In the genomic region with DNA sequence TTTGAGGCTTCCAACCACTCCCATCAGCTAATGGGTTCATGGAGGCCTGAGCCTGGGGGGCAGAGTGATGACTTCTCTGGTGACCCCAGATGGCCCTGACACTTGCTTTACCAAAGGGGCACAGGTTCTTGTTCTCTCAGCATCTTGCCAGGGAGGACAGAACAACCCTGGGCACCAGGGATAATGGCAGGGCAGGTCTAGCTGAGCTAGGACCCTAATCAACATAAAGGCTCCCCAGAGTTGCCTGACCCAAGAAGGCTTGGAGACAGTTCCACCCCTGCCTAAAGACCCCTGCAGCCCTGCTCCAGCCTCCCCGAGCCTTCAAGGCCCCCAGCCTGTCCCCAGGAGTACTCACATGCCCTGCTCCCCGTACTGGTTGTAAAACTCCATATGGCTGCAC, we compare ENCODE assay signal across 8 mouse cellular contexts. TPM values are rescaled to one million over a fixed set of nuclear protein-coding genes. Genes with fewer than 3 reads are reported as not detected.
DNase-seq lines count a peak whose midpoint lies in the region; ATAC-seq lines count a peak whose summit lies in the region.

No protein-coding gene starts in this region.

- no peak overlapping the region for H3K9ac ChIP-seq in kidney, embryonic 16.5 days (replicated peaks; ENCODE audit: low read length)
- H3K9ac ChIP-seq in embryonic facial prominence, embryonic 12.5 days, result no peak overlapping the region
- no peak overlapping the region for H3K9ac ChIP-seq in limb, embryonic 11.5 days (ENCODE audit: low read length)
- no peak overlapping the region for H3K9ac ChIP-seq in neural tube, embryonic 14.5 days (replicated peaks; ENCODE audit: low read depth, low read length)

- peak overlapping the region; percentile 98 for H3K4me2 ChIP-seq in kidney, embryonic 16.5 days (replicated peaks; ENCODE audit: low read depth, low read length)
- H3K4me2 ChIP-seq in embryonic facial prominence, embryonic 12.5 days (replicated peaks), result peak overlapping the region; percentile 100
- H3K4me2 ChIP-seq in limb, embryonic 11.5 days (ENCODE audit: low read depth, severe bottlenecking), result peak overlapping the region; percentile 100; the same call in 1 of the 2 replicates
- H3K4me2 ChIP-seq in neural tube, embryonic 14.5 days (ENCODE audit: low read depth, low read length), result peak overlapping the region; percentile 100; the same call in 1 of the 2 replicates

- peaks cover 45% of the 10 kb centered on the region for H3K27me3 ChIP-seq in kidney, embryonic 16.5 days (ENCODE audit: insufficient read depth, low read length)
- H3K27me3 ChIP-seq in embryonic facial prominence, embryonic 12.5 days, result peaks cover 64% of the 10 kb centered on the region
- H3K27me3 ChIP-seq in limb, embryonic 11.5 days (ENCODE audit: control insufficient read depth, insufficient read depth, low read length), result peaks cover 25% of the 10 kb centered on the region
- H3K27me3 ChIP-seq in neural tube, embryonic 14.5 days (ENCODE audit: control insufficient read depth, insufficient read depth, low read length), result peaks cover 22% of the 10 kb centered on the region

- no peaks in the 10 kb centered on the region for H3K36me3 ChIP-seq in kidney, embryonic 16.5 days (ENCODE audit: insufficient read depth, low read length)
- no peaks in the 10 kb centered on the region for H3K36me3 ChIP-seq in embryonic facial prominence, embryonic 12.5 days
- H3K36me3 ChIP-seq in limb, embryonic 11.5 days (ENCODE audit: control insufficient read depth, insufficient read depth, low read length), result no peaks in the 10 kb centered on the region
- H3K36me3 ChIP-seq in neural tube, embryonic 14.5 days (ENCODE audit: control insufficient read depth, insufficient read depth, low read length), result no peaks in the 10 kb centered on the region

- H3K4me3 ChIP-seq in kidney, embryonic 16.5 days (ENCODE audit: low read length), result peak overlapping the region; percentile 72
- peak overlapping the region; percentile 64 for H3K4me3 ChIP-seq in embryonic facial prominence, embryonic 12.5 days
- H3K4me3 ChIP-seq in limb, embryonic 11.5 days (ENCODE audit: low read depth, low read length), result peak overlapping the region; percentile 58; the same call in 1 of the 2 replicates
- H3K4me3 ChIP-seq in neural tube, embryonic 14.5 days (ENCODE audit: low read depth, low read length), result 0 out of 2 replicates have a peak overlapping the region, but pooled peaks have one; percentile 64

- intact Hi-C loops in gastrocnemius, postnatal 14 days (cut with DNase I; ENCODE audit: low total_unique reads), result no loop called here
- intact Hi-C loops in left cerebral cortex, postnatal 10 days (cut with DNase I), result no loop called here

- H3K4me1 ChIP-seq in kidney, embryonic 16.5 days (ENCODE audit: insufficient read depth, low read length), result peaks cover 16% of the 10 kb centered on the region
- H3K4me1 ChIP-seq in embryonic facial prominence, embryonic 12.5 days, result peaks cover 21% of the 10 kb centered on the region
- H3K4me1 ChIP-seq in limb, embryonic 11.5 days (ENCODE audit: control insufficient read depth, insufficient read depth, low read length), result peaks cover 9% of the 10 kb centered on the region
- H3K4me1 ChIP-seq in neural tube, embryonic 14.5 days (ENCODE audit: control insufficient read depth, insufficient read depth, low read length), result peaks cover 12% of the 10 kb centered on the region

- no peaks in the 10 kb centered on the region for H3K9me3 ChIP-seq in kidney, embryonic 16.5 days (ENCODE audit: low read length)
- H3K9me3 ChIP-seq in embryonic facial prominence, embryonic 12.5 days, result no peaks in the 10 kb centered on the region
- no peaks in the 10 kb centered on the region for H3K9me3 ChIP-seq in limb, embryonic 11.5 days (ENCODE audit: control insufficient read depth, low read length)
- H3K9me3 ChIP-seq in neural tube, embryonic 14.5 days (ENCODE audit: control insufficient read depth, low read length), result no peaks in the 10 kb centered on the region

- H3K27ac ChIP-seq in kidney, embryonic 16.5 days (ENCODE audit: low read length), result no peak overlapping the region
- no peak overlapping the region for H3K27ac ChIP-seq in embryonic facial prominence, embryonic 12.5 days
- H3K27ac ChIP-seq in limb, embryonic 11.5 days (replicated peaks; ENCODE audit: low read depth, low read length), result no peak overlapping the region
- H3K27ac ChIP-seq in neural tube, embryonic 14.5 days (ENCODE audit: low read depth, low read length), result no peak overlapping the region

- 17% methylated on average over 2 of the region's 2 CpGs for WGBS in kidney, embryonic 16.5 days
- WGBS in embryonic facial prominence, embryonic 12.5 days, result 38% methylated on average over 2 of the region's 2 CpGs
- 20% methylated on average over 2 of the region's 2 CpGs for WGBS in limb, embryonic 11.5 days
- 19% methylated on average over 2 of the region's 2 CpGs for WGBS in neural tube, embryonic 14.5 days

- DNase-seq in kidney, adult 9 months, result no peak
- no peak for DNase-seq in limb, embryonic 11.5 days (ENCODE audit: low spot score)
- DNase-seq in gastrocnemius, postnatal 14 days, result no peak
- no peak for DNase-seq in left cerebral cortex, postnatal 10 days (ENCODE audit: extremely low spot score in 1 of 2, low spot score in 2 of 2)

- ATAC-seq in kidney, embryonic 16.5 days (ENCODE audit: low FRiP score, low TSS enrichment), result no peak
- no peak for ATAC-seq in embryonic facial prominence, embryonic 12.5 days (ENCODE audit: insufficient number of reproducible peaks, insufficient read depth, low FRiP score, low TSS enrichment)
- ATAC-seq in limb, embryonic 11.5 days (ENCODE audit: insufficient number of reproducible peaks, low FRiP score, low TSS enrichment, low read depth), result no peak
- no peak for ATAC-seq in neural tube, embryonic 14.5 days (ENCODE audit: low read depth)
- no peak for ATAC-seq in inflammation-experienced regulatory T-cells, adult 6 months

RNA-seq across cellular contexts. Expression of a gene that starts 2.4 kb away (rescaled TPM):
- polyA plus RNA-seq in kidney, embryonic 16.5 days (2015; fragmentation: Nextera tagmentation; extraction: Ambion mirVana), result 1.6 and 1.8 TPM in 2 replicates
- 2.6 and 3.2 TPM in 2 replicates for polyA plus RNA-seq in embryonic facial prominence, embryonic 12.5 days (2016; fragmentation: Nextera tagmentation; extraction: Ambion mirVana)
- polyA plus RNA-seq in limb, embryonic 11.5 days (2014; fragmentation: Nextera tagmentation; extraction: Ambion mirVana), result 1.9 and 2.1 TPM in 2 replicates
- polyA plus RNA-seq in neural tube, embryonic 14.5 days (2014; fragmentation: Nextera tagmentation; extraction: Ambion mirVana), result 0.28 and 0.50 TPM in 2 replicates
- 10 to 100 TPM; 21.3 to 26.7 (median 22.5) TPM for polyA plus RNA-seq in inflammation-experienced regulatory T-cells, adult 6 months (2017; shearing (Covaris generic))
- total RNA-seq in gastrocnemius, postnatal 14 days (2021), result 10 to 100 TPM in 1 of 2 experiments, 1 to 10 TPM in 1; 9.5 to 20.5 TPM
- 1 to 10 TPM; 1.2 to 2.3 TPM for total RNA-seq in left cerebral cortex, postnatal 10 days (2021)

RNA-seq across cellular contexts. Expression of a gene that starts 13.1 kb away (rescaled TPM):
- polyA plus RNA-seq in kidney, embryonic 16.5 days (2015; fragmentation: Nextera tagmentation; extraction: Ambion mirVana), result 6.8 and 7.8 TPM in 2 replicates
- polyA plus RNA-seq in embryonic facial prominence, embryonic 12.5 days (2016; fragmentation: Nextera tagmentation; extraction: Ambion mirVana), result 7.0 and 7.3 TPM in 2 replicates
- polyA plus RNA-seq in limb, embryonic 11.5 days (2014; fragmentation: Nextera tagmentation; extraction: Ambion mirVana), result 2.7 and 3.8 TPM in 2 replicates
- 23.8 and 25.2 TPM in 2 replicates for polyA plus RNA-seq in neural tube, embryonic 14.5 days (2014; fragmentation: Nextera tagmentation; extraction: Ambion mirVana)
- polyA plus RNA-seq in inflammation-experienced regulatory T-cells, adult 6 months (2017; shearing (Covaris generic)), result not detected
- 100 to 1,000 TPM in 1 of 2 experiments, 10 to 100 TPM in 1; 87.5 to 102 TPM for total RNA-seq in gastrocnemius, postnatal 14 days (2021)
- 10 to 100 TPM; 18.7 to 22.9 TPM for total RNA-seq in left cerebral cortex, postnatal 10 days (2021)
